Mouse (Mus musculus) liver, adult 2 months (tissue): ENCODE data around the gene Fam193b.

Source experiments
- CTCF ChIP-seq: fragments of 200-500 bp; IDR thresholded peaks from 2 replicates; pipeline ENCODE4 v1.5.1; 2011; ENCODE audit warnings: low read depth, low read length, control low read depth
- POLR2A ChIP-seq: fragments of 200-500 bp; IDR thresholded peaks from 2 replicates; pipeline ENCODE4 v1.6.1; 2011; ENCODE audit warnings: low read length, control low read depth; ENCODE audit not compliant: insufficient read depth; ENCODE audit errors: extremely low read depth

DNA sequence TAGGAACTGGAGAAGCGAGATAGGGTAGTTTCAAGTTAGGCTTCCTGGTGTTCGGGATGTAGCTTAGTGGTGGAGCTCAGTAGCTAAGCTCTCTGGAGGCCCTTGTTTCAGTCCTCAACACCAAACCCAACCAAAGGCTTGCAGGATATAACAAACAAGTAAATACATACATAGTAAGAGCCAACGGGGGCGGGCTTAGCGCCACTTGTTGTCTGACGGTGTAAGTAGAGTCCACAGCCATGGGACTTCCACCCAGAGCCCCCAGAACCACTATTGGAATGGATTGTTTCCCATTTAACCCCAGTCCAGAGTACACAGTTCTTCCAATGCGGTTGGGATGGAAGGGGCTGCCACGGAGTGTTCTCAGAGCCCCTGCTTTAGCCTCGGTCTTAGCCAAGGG, 57.1 kb downstream of the Fam193b start:
- TF ChIP-seq POLR2A (no peak), CTCF (no peak)
